Mouse (Mus musculus) testis, adult 2 months (tissue): ENCODE results near the gene Cdk16. TPM values are rescaled to one million over a fixed set of nuclear protein-coding genes. Genes with fewer than 3 reads are reported as not detected.
A peak's percentile ranks its signal among the peaks of the same experiment; 100 is the strongest.

Source experiments
- H3K27ac ChIP-seq: fragments of 200-500 bp; 2 replicates; pipeline ENCODE4 v1.5.1; 2012; ENCODE audit warnings: low read depth, low read length; ENCODE audit not compliant: control insufficient read depth, insufficient read depth
- H3K27me3 ChIP-seq: fragments of 200-500 bp; 2 replicates; pipeline ENCODE4 v1.6.1; 2012; ENCODE audit warnings: mild to moderate bottlenecking, low read length, moderate library complexity; ENCODE audit not compliant: control insufficient read depth, insufficient read depth
- H3K36me3 ChIP-seq: fragments of 200-500 bp; 2 replicates; pipeline ENCODE4 v1.6.1; 2012; ENCODE audit warnings: mild to moderate bottlenecking, low read length; ENCODE audit not compliant: control insufficient read depth, insufficient read depth
- H3K4me1 ChIP-seq: fragments of 200-500 bp; 2 replicates; pipeline ENCODE4 v1.6.1; 2012; ENCODE audit warnings: low read length; ENCODE audit not compliant: control insufficient read depth, insufficient read depth
- H3K4me3 ChIP-seq: fragments of 200-500 bp; 2 replicates; pipeline ENCODE4 v1.5.1; 2012; ENCODE audit warnings: low read depth, mild to moderate bottlenecking, low read length, moderate library complexity, mixed read lengths; ENCODE audit not compliant: control insufficient read depth
- CTCF ChIP-seq: fragments of 200-500 bp; IDR thresholded peaks from 2 replicates; pipeline ENCODE4 v1.5.1; 2012; ENCODE audit warnings: low read depth, mild to moderate bottlenecking, inconsistent platforms, low read length, moderate library complexity; ENCODE audit not compliant: control insufficient read depth, insufficient read depth, insufficient replicate concordance
- POLR2A ChIP-seq: fragments of 200-500 bp; IDR thresholded peaks from 2 replicates; pipeline ENCODE4 v1.6.1; 2012; ENCODE audit warnings: low read depth, mild to moderate bottlenecking, inconsistent platforms, low read length, moderate library complexity; ENCODE audit not compliant: control insufficient read depth
- polyA plus RNA-seq: library from polyadenylated mRNA; depleted of rRNA; stranded (reverse); fragments of >200 nt; gene quantifications from 2 replicates; pipeline ENCODE4 v1.2.3, GENCODE M21; 2012

Gene Cdk16
- polyA plus RNA-seq, 1 experiment = 145 TPM

DNA sequence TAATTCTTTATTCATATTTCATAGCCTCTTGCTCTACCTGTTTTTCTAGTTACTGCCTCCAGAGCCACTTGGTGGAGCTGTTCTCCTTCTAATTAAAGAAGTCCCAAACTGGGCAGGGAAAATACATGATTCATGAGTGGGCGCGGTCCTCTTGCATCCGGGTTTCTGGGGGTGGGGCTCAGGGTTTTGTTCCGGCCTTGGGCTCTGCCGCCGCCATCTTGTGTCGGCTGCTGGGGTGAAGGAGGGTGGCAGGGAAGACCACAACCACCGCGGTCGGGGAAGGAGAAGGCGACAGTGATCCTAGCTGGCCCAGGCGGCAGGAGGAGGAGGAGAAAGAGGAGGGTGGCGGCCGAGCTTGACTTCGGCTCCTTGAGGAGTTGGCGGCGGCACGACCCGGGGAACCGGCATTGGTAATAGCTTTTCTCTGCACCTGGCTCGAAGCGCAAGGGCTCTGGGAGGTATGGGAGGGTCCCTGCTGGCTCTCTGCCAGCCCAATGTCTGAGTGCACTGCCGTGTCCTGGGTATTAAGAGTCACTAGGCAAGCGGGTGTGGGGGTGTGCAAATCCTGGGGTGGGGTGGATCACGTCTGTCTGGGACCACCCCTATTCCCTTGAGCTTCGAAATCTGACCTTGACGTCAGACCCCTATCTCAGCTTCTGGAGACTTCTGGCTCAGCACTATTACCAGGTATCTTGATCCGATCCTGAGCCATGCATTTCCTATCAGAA, 24.9 kb upstream of the Cdk16 start:
- peak overlapping the region; percentile 95 for H3K4me3 ChIP-seq
- no peaks in the 10 kb centered on the region for H3K36me3 ChIP-seq
- H3K27ac ChIP-seq = peak overlapping the region; percentile 84
- no peaks in the 10 kb centered on the region for H3K27me3 ChIP-seq
- H3K4me1 ChIP-seq = no peaks in the 10 kb centered on the region; the same call in 1 of the 2 replicates
- peak; percentile 49; the same call in 1 of the 2 replicates for TF ChIP-seq POLR2A
- TF ChIP-seq CTCF = no peak

DNA sequence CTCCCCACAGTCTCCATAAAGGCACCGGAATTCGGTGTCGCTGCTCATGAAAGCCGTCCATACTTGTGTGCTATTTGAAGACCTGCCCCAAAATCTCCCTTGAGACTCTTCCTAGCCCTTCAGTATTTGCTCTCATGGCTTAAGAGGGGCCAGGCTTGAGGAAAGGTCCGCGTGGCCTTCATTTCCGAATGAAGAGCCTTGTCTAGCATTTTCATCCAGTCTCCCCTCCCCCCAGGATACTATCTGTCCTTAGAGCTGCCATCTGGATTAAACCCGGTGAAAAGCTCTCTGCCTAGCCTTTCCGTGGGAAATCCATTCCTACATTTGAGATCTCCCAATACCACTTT, 24.3 kb upstream of the Cdk16 start:
- peak overlapping the region; percentile 84 for H3K27ac ChIP-seq
- TF ChIP-seq CTCF (no peak), POLR2A (no peak)
- peak overlapping the region; percentile 95 for H3K4me3 ChIP-seq
- H3K4me1 ChIP-seq = no peaks in the 10 kb centered on the region; the same call in 1 of the 2 replicates
- no peaks in the 10 kb centered on the region for H3K36me3 ChIP-seq
- H3K27me3 ChIP-seq = no peaks in the 10 kb centered on the region

DNA sequence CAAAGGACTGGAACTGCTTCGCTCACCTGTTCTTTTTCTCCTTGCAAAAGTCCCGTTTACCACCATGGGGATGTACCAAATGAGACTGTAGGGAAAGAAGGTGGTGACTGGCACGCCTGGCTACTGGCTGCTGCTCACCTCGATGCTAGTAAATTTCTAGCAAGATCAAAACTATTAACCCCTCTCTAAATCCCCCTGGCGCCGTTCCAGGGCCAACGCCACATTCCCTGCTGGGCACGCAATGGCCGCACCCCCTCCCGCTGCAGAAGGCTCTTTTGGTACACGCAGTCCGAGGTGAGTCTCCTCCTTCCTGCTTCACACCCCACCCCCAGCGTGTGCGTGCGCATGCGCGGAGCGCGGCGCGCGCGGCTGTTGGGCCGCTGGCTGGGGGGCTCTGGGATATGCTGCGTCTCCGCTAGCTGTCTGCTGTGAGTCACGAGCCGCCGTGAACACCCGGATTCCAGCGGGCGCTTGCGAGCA, 354 bp downstream of the Cdk16 start:
- peak; percentile 41; the same call in 1 of the 2 replicates for TF ChIP-seq POLR2A
- TF ChIP-seq CTCF = no peak
- H3K27me3 ChIP-seq = no peaks in the 10 kb centered on the region
- H3K27ac ChIP-seq = peak overlapping the region; percentile 91
- H3K4me1 ChIP-seq = peaks cover 2% of the 10 kb centered on the region; the same call in 1 of the 2 replicates
- H3K36me3 ChIP-seq = no peaks in the 10 kb centered on the region
- H3K4me3 ChIP-seq = peak overlapping the region; percentile 89

DNA sequence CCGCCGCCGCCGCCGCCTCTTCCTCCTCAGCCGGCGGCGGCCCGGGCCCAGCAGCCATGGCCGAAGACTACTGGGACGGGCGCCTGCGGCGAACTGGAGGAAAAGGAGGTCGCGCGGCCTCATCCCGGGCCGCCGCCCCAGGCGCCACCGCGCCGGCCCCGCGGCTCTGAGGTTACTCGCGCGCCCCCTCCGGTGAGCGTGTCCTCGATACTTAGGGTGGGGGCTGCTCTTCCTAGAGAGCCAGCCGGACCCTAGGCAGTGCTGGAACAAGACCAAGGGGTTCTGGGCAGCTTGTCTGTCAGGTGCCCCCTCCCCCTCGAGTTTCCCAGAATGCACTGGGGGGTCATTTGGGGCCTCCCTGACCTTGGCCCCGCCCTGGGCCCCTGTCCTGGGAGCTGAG, 861 bp downstream of the Cdk16 start:
- Histone ChIP-seq H3K4me3 (peak overlapping the region; percentile 89), H3K27ac (peak overlapping the region; percentile 91), H3K36me3 (no peaks in the 10 kb centered on the region), H3K27me3 (no peaks in the 10 kb centered on the region), H3K4me1 (peaks cover 2% of the 10 kb centered on the region; the same call in 1 of the 2 replicates)
- TF ChIP-seq CTCF (no peak), POLR2A (no peak)

DNA sequence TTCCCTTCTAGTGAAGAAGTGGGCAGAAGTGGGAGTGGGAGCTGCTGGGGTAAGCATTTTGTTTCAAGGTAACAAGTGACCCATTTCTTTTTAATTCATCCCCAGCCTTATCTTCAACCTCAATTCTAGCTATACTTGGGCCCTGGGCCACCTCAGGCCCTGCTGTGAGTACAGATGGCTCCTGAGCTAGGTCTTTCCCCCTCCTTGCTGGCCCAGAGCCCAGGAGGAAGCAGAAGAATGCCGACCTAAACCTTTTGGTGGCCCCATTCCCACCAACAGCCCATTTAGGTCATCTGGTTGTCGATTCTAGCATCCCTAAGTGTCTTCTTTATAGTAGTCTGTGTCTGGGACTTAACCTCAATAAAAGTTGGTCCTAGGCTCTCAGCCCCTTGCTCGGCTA, 3.8 kb downstream of the Cdk16 start:
- Histone ChIP-seq H3K4me3 (no peak overlapping the region), H3K27ac (no peak overlapping the region), H3K27me3 (no peaks in the 10 kb centered on the region), H3K4me1 (peaks cover 2% of the 10 kb centered on the region; the same call in 1 of the 2 replicates), H3K36me3 (no peaks in the 10 kb centered on the region)
- TF ChIP-seq CTCF (no peak), POLR2A (no peak)

DNA sequence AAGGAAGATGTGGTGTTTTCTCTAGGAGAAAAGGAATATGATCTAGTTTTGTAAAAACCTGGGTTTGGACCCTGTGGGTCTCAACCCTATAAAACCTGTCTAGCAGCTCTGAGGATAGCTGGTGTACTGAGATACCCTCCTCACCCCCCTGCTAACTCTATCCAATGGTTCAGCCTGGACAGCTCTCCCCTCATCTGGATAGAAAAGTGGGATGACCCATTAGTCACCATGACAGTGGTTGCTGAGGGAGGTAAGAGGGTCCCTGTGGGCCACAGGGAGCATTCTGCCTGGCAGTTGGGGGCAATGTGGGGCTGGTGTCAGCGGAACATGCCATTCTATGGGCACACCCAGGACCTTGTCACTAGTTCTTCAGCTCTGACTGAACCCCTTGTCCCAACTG, 4.9 kb downstream of the Cdk16 start:
- H3K36me3 ChIP-seq = no peaks in the 10 kb centered on the region
- TF ChIP-seq POLR2A (no peak), CTCF (no peak)

DNA sequence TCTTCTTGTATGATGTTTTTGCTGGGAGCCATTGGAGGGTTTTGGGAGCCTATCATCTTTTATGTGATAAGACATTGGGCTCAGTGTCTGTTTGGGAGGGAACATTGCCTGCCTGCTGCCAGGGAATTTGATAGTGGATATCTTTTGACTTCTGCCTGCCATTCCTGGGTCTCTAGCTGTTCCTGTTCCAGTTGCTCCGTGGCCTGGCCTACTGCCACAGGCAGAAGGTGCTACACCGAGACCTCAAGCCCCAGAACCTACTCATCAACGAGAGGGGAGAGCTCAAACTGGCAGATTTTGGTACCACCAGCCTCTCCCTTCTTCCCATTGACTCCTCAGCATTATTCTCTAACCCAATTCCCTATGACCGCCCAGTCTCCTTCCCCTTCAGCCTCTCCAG, 8.1 kb downstream of the Cdk16 start:
- H3K4me3 ChIP-seq = no peak overlapping the region
- H3K36me3 ChIP-seq = no peaks in the 10 kb centered on the region
- no peak for TF ChIP-seq CTCF
- no peak for TF ChIP-seq POLR2A
- H3K4me1 ChIP-seq = peaks cover 2% of the 10 kb centered on the region; the same call in 1 of the 2 replicates
- no peaks in the 10 kb centered on the region for H3K27me3 ChIP-seq
- H3K27ac ChIP-seq = no peak overlapping the region

More for the DNA sequence above, 4.9 kb downstream of the Cdk16 start:
- peak overlapping the region; percentile 87 for H3K27ac ChIP-seq
- H3K27me3 ChIP-seq = no peaks in the 10 kb centered on the region
- peak overlapping the region; percentile 71 for H3K4me3 ChIP-seq
- peaks cover 2% of the 10 kb centered on the region; the same call in 1 of the 2 replicates for H3K4me1 ChIP-seq
